Mouse (Mus musculus) thymus, postnatal 36 days (tissue): ENCODE measurements around the gene Rmnd1.
"Not testable (repeated sequence)": the region's sequence is repeated elsewhere in the genome, so short reads cannot be mapped to it uniquely, and the experiment has no call there.

Experiments used
- DNase-seq, 2 experiments: peaks; one replicate each; pipeline ENCODE4 v3.0.0; 2022; ENCODE audit warnings: mixed read lengths in 2 of 2

The Rmnd1 gene

GRCm38 (mm10) chr10:4432123-4432931 lies at the start of gene Rmnd1, which contains the start of gene Armt1:
Gene Rmnd1, minus strand, starts transcription at chr10:4432388.
Gene Armt1, plus strand, starts transcription at chr10:4432467.
- DNase-seq = peak; percentile 95 to 97

GRCm38 (mm10) chr10:4481695-4482094 lies 49.5 kb upstream of the Rmnd1 start:
- DNase-seq = no peak

- DNase-seq = no peak
Observed at GRCm38 (mm10) chr10:4480929-4481328, 48.7 kb upstream of the Rmnd1 start.

- DNase-seq = no peak
Observed at GRCm38 (mm10) chr10:4476604-4477003, 44.4 kb upstream of the Rmnd1 start.

GRCm38 (mm10) chr10:4475431-4475830 lies 43.2 kb upstream of the Rmnd1 start:
- DNase-seq = no peak

GRCm38 (mm10) chr10:4473591-4473993 lies 41.4 kb upstream of the Rmnd1 start:
- no peak for DNase-seq

- DNase-seq = no peak
Observed at GRCm38 (mm10) chr10:4469406-4469805, 37.2 kb upstream of the Rmnd1 start.

GRCm38 (mm10) chr10:4465799-4466198 lies 33.6 kb upstream of the Rmnd1 start:
- no peak for DNase-seq

GRCm38 (mm10) chr10:4460201-4460600 lies 28.0 kb upstream of the Rmnd1 start:
- no peak for DNase-seq

GRCm38 (mm10) chr10:4456409-4456808 lies 24.2 kb upstream of the Rmnd1 start:
- no peak for DNase-seq

GRCm38 (mm10) chr10:4435416-4435815 lies 3.2 kb upstream of the Rmnd1 start:
- DNase-seq = no peak

- not testable (repeated sequence) for DNase-seq
Observed at GRCm38 (mm10) chr10:4433871-4434270, 1.7 kb upstream of the Rmnd1 start.

GRCm38 (mm10) chr10:4432996-4433755 lies 988 bp upstream of the Rmnd1 start:
- DNase-seq = no peak

- no peak for DNase-seq
Observed at GRCm38 (mm10) chr10:4431746-4432122, 454 bp downstream of the Rmnd1 start.

- no peak for DNase-seq
Observed at GRCm38 (mm10) chr10:4430826-4431225, 1.4 kb downstream of the Rmnd1 start.

GRCm38 (mm10) chr10:4430399-4430798 lies 1.8 kb downstream of the Rmnd1 start:
- DNase-seq = no peak

- DNase-seq = no peak
Observed at GRCm38 (mm10) chr10:4425245-4425644, 6.9 kb downstream of the Rmnd1 start.

- DNase-seq = no peak
Observed at GRCm38 (mm10) chr10:4407191-4407590, 25.0 kb downstream of the Rmnd1 start.

GRCm38 (mm10) chr10:4405511-4405910 lies 26.7 kb downstream of the Rmnd1 start:
- DNase-seq = no peak

GRCm38 (mm10) chr10:4404895-4405491 lies 27.2 kb downstream of the Rmnd1 start:
- DNase-seq = no peak

GRCm38 (mm10) chr10:4398058-4398457 lies 34.1 kb downstream of the Rmnd1 start:
- no peak for DNase-seq

- no peak for DNase-seq
Observed at GRCm38 (mm10) chr10:4395321-4395720, 36.9 kb downstream of the Rmnd1 start.

GRCm38 (mm10) chr10:4391851-4392250 lies 40.3 kb downstream of the Rmnd1 start:
- DNase-seq = peak; percentile 29 to 47

GRCm38 (mm10) chr10:4391076-4391475 lies 41.1 kb downstream of the Rmnd1 start:
- no peak for DNase-seq
